Mouse (Mus musculus): ENCODE data around the gene Nfat5. TPM values are rescaled to one million over a fixed set of nuclear protein-coding genes. Genes with fewer than 3 reads are reported as not detected.

Gene Nfat5
- 14.9 and 15.6 TPM in 2 replicates for polyA plus RNA-seq (2014; fragmentation: Nextera tagmentation; extraction: Ambion mirVana)

- Histone ChIP-seq H3K4me1 (ENCODE audit: control insufficient read depth in 2 of 2, insufficient read depth in 2 of 2, low read length in 2 of 2) (peaks cover 0 to 15% of the 10 kb centered on the region in 2 experiments; a peak in 2 of 4 replicates), H3K4me2 (ENCODE audit: low read length) (peak within 1 kb of the TSS; percentile 67), H3K9ac (ENCODE audit: low read length) (peak within 1 kb of the TSS; percentile 99), H3K27me3 (ENCODE audit: control insufficient read depth, insufficient read depth, low read length) (no peaks in the 10 kb centered on the region), H3K9me3 (ENCODE audit: control insufficient read depth, low read length) (no peaks in the 10 kb centered on the region), H3K27ac (replicated peaks in 1 of 2; ENCODE audit: control insufficient read depth in 1 of 2, insufficient read depth in 1 of 2, low read depth in 2 of 2, low read length in 2 of 2) (peak within 1 kb of the TSS; percentile 96 to 97), H3K4me3 (ENCODE audit: control insufficient read depth in 1 of 2, insufficient read depth in 1 of 2, low read depth in 1 of 2, low read length in 2 of 2) (peak within 1 kb of the TSS; percentile 77 to 97), H3K36me3 (ENCODE audit: control insufficient read depth, insufficient read depth, low read length) (0 out of 2 replicates have a peak, but pooled peaks cover 3% of the 10 kb centered on the region)
- ATAC-seq (ENCODE audit: insufficient number of reproducible peaks, insufficient read depth, low FRiP score, low read depth) = peak; percentile 93
- WGBS = 0% methylated on average over 46 of the region's 49 CpGs
These were observed at the start of gene Nfat5 for GRCm38 (mm10) chr8:107292928-107293601. TSS of gene Nfat5 (plus strand) at chr8:107293470.

DNA sequence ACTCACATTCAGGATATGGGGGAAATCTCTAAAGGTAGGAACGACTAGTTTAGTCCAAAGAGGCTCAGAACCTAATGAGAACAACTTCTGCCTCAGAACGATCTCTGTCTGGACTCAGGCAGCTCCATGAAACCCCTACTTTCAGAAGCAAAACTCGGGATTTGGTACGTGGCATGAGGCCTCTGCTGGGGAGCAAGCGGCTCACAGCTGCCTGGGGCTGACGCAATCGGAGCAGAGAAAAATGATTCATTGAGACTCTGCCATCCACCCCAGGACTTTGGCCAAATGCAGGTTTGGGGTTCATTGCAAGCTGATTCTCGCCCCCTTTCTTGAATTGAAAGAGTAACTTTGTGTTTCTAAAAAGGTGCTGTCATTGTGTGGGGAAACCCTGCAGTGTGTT lies 49.1 kb upstream of the Nfat5 start:
- Histone ChIP-seq H3K27ac (replicated peaks in 1 of 2; ENCODE audit: control insufficient read depth in 1 of 2, insufficient read depth in 1 of 2, low read depth in 2 of 2, low read length in 2 of 2) (no peak overlapping the region), H3K4me3 (ENCODE audit: control insufficient read depth in 1 of 2, insufficient read depth in 1 of 2, low read depth in 1 of 2, low read length in 2 of 2) (no peak overlapping the region), H3K9ac (ENCODE audit: low read length) (no peak overlapping the region), H3K27me3 (ENCODE audit: control insufficient read depth, insufficient read depth, low read length) (no peaks in the 10 kb centered on the region), H3K36me3 (ENCODE audit: control insufficient read depth, insufficient read depth, low read length) (no peaks in the 10 kb centered on the region), H3K4me1 (ENCODE audit: control insufficient read depth in 2 of 2, insufficient read depth in 2 of 2, low read length in 2 of 2) (no peaks in the 10 kb centered on the region), H3K9me3 (ENCODE audit: control insufficient read depth, low read length) (no peaks in the 10 kb centered on the region), H3K4me2 (ENCODE audit: low read length) (no peak overlapping the region)
- 75% methylated on average over 8 of the region's 8 CpGs for WGBS
- ATAC-seq (ENCODE audit: insufficient number of reproducible peaks, insufficient read depth, low FRiP score, low read depth) = no peak

DNA sequence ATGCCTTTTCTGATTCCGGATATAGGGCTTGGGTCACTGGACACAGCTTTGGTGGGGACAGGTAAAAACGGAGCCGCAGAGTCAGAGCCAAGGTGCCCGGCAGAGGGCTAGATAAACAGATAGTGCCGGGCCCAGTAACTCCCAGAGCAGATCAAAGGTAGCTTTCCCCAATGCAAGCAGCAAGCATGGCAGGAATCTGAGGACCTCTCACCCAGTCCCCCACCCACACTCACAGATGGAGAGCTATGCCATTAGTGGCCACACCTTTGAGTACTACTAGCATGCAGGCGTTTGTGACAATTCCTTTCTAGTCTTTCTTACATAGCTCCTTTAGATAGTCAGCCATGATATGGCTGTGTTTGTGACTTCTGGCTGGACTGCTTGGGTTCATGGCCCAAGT lies 44.8 kb upstream of the Nfat5 start:
- Histone ChIP-seq H3K27ac (replicated peaks in 1 of 2; ENCODE audit: control insufficient read depth in 1 of 2, insufficient read depth in 1 of 2, low read depth in 2 of 2, low read length in 2 of 2) (no peak overlapping the region), H3K9me3 (ENCODE audit: control insufficient read depth, low read length) (no peaks in the 10 kb centered on the region), H3K4me1 (ENCODE audit: control insufficient read depth in 2 of 2, insufficient read depth in 2 of 2, low read length in 2 of 2) (peaks cover 12 to 13% of the 10 kb centered on the region in 2 experiments), H3K4me2 (ENCODE audit: low read length) (no peak overlapping the region), H3K9ac (ENCODE audit: low read length) (no peak overlapping the region), H3K27me3 (ENCODE audit: control insufficient read depth, insufficient read depth, low read length) (no peaks in the 10 kb centered on the region), H3K36me3 (ENCODE audit: control insufficient read depth, insufficient read depth, low read length) (no peaks in the 10 kb centered on the region), H3K4me3 (ENCODE audit: control insufficient read depth in 1 of 2, insufficient read depth in 1 of 2, low read depth in 1 of 2, low read length in 2 of 2) (no peak overlapping the region)
- 59% methylated on average over 6 of the region's 6 CpGs for WGBS
- ATAC-seq (ENCODE audit: insufficient number of reproducible peaks, insufficient read depth, low FRiP score, low read depth) = no peak

GRCm38 (mm10) chr8:107251481-107252104 lies 41.7 kb upstream of the Nfat5 start:
- WGBS = 76% methylated on average over 5 of the region's 5 CpGs
- no peaks in the 10 kb centered on the region for H3K36me3 ChIP-seq (ENCODE audit: control insufficient read depth, insufficient read depth, low read length)
- no peak overlapping the region for H3K4me2 ChIP-seq (ENCODE audit: low read length)
- H3K4me1 ChIP-seq (ENCODE audit: control insufficient read depth in 2 of 2, insufficient read depth in 2 of 2, low read length in 2 of 2) = peaks cover 21 to 26% of the 10 kb centered on the region in 2 experiments
- no peak overlapping the region; a peak in 1 of 4 replicates for H3K27ac ChIP-seq (replicated peaks in 1 of 2; ENCODE audit: control insufficient read depth in 1 of 2, insufficient read depth in 1 of 2, low read depth in 2 of 2, low read length in 2 of 2)
- ATAC-seq (ENCODE audit: insufficient number of reproducible peaks, insufficient read depth, low FRiP score, low read depth) = no peak
- no peak overlapping the region for H3K4me3 ChIP-seq (ENCODE audit: control insufficient read depth in 1 of 2, insufficient read depth in 1 of 2, low read depth in 1 of 2, low read length in 2 of 2)
- H3K9ac ChIP-seq (ENCODE audit: low read length) = no peak overlapping the region
- no peaks in the 10 kb centered on the region for H3K9me3 ChIP-seq (ENCODE audit: control insufficient read depth, low read length)
- H3K27me3 ChIP-seq (ENCODE audit: control insufficient read depth, insufficient read depth, low read length) = no peaks in the 10 kb centered on the region

GRCm38 (mm10) chr8:107253121-107253520 lies 40.1 kb upstream of the Nfat5 start:
- 56% methylated on average over 6 of the region's 6 CpGs for WGBS
- H3K9ac ChIP-seq (ENCODE audit: low read length) = no peak overlapping the region
- H3K4me1 ChIP-seq (ENCODE audit: control insufficient read depth in 2 of 2, insufficient read depth in 2 of 2, low read length in 2 of 2) = peaks cover 21 to 26% of the 10 kb centered on the region in 2 experiments
- no peak overlapping the region for H3K4me3 ChIP-seq (ENCODE audit: control insufficient read depth in 1 of 2, insufficient read depth in 1 of 2, low read depth in 1 of 2, low read length in 2 of 2)
- H3K27ac ChIP-seq (replicated peaks in 1 of 2; ENCODE audit: control insufficient read depth in 1 of 2, insufficient read depth in 1 of 2, low read depth in 2 of 2, low read length in 2 of 2) = no peak overlapping the region
- no peaks in the 10 kb centered on the region for H3K36me3 ChIP-seq (ENCODE audit: control insufficient read depth, insufficient read depth, low read length)
- no peak overlapping the region for H3K4me2 ChIP-seq (ENCODE audit: low read length)
- no peaks in the 10 kb centered on the region for H3K9me3 ChIP-seq (ENCODE audit: control insufficient read depth, low read length)
- no peak for ATAC-seq (ENCODE audit: insufficient number of reproducible peaks, insufficient read depth, low FRiP score, low read depth)
- H3K27me3 ChIP-seq (ENCODE audit: control insufficient read depth, insufficient read depth, low read length) = no peaks in the 10 kb centered on the region

DNA sequence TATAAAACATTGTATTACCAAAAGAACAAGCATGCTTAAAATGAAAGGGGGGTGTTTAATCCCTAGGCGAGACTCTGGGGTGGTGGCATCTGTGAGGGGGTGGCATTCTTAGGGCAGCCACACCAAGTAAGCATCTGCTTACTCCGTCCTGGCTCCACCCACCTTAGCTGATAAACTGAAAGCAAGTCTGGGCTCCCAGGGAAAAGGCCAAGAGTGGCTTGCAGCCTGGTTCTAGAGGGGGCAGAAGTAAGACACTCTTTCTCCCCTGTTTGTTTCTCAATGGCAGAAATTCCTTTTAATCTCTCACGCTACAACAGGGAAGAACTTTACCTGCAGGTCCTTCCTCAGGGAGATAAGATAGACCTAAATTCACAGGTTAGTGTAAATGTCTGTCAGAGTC lies 38.9 kb upstream of the Nfat5 start:
- Histone ChIP-seq H3K27me3 (ENCODE audit: control insufficient read depth, insufficient read depth, low read length) (no peaks in the 10 kb centered on the region), H3K4me2 (ENCODE audit: low read length) (no peak overlapping the region; the same call in 1 of the 2 replicates), H3K9ac (ENCODE audit: low read length) (peak overlapping the region; percentile 27), H3K27ac (replicated peaks in 1 of 2; ENCODE audit: control insufficient read depth in 1 of 2, insufficient read depth in 1 of 2, low read depth in 2 of 2, low read length in 2 of 2) (peak overlapping the region; percentile 47 to 60; a peak in 3 of 4 replicates), H3K4me3 (ENCODE audit: control insufficient read depth in 1 of 2, insufficient read depth in 1 of 2, low read depth in 1 of 2, low read length in 2 of 2) (no peak overlapping the region), H3K4me1 (ENCODE audit: control insufficient read depth in 2 of 2, insufficient read depth in 2 of 2, low read length in 2 of 2) (peaks cover 21 to 26% of the 10 kb centered on the region in 2 experiments), H3K36me3 (ENCODE audit: control insufficient read depth, insufficient read depth, low read length) (no peaks in the 10 kb centered on the region), H3K9me3 (ENCODE audit: control insufficient read depth, low read length) (no peaks in the 10 kb centered on the region)
- WGBS = 31% methylated on average over 3 of the region's 3 CpGs
- no peak for ATAC-seq (ENCODE audit: insufficient number of reproducible peaks, insufficient read depth, low FRiP score, low read depth)

DNA sequence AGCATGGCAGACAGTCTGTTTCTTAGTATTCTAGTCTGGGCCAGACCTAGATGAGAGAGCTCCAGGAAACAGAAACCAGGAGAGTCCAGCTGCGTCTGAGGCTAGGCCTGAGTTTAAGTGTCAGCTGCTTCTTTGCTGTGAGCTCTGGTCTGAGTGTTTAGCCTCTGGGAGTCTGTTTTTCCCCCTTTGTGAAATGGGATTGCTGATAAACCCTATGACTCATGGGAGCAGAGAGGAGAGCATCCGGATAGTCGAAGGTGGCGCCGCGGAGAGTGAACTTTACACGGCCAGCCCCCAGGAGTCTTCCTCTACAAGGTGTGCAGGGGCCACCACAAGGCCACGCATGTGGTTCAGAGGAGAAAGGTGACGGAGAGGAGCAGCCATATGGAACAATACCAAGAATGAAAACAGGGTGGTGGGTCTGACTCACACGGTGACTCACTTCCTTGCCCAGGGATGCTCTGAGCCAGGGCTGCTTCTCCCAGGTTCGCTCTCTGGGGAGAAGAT lies 38.3 kb upstream of the Nfat5 start:
- peak overlapping the region; percentile 47 to 60; a peak in 3 of 4 replicates for H3K27ac ChIP-seq (replicated peaks in 1 of 2; ENCODE audit: control insufficient read depth in 1 of 2, insufficient read depth in 1 of 2, low read depth in 2 of 2, low read length in 2 of 2)
- H3K9ac ChIP-seq (ENCODE audit: low read length) = peak overlapping the region; percentile 27
- ATAC-seq (ENCODE audit: insufficient number of reproducible peaks, insufficient read depth, low FRiP score, low read depth) = no peak
- peaks cover 21 to 26% of the 10 kb centered on the region in 2 experiments for H3K4me1 ChIP-seq (ENCODE audit: control insufficient read depth in 2 of 2, insufficient read depth in 2 of 2, low read length in 2 of 2)
- no peaks in the 10 kb centered on the region for H3K9me3 ChIP-seq (ENCODE audit: control insufficient read depth, low read length)
- H3K36me3 ChIP-seq (ENCODE audit: control insufficient read depth, insufficient read depth, low read length) = no peaks in the 10 kb centered on the region
- H3K4me2 ChIP-seq (ENCODE audit: low read length) = no peak overlapping the region; the same call in 1 of the 2 replicates
- no peak overlapping the region for H3K4me3 ChIP-seq (ENCODE audit: control insufficient read depth in 1 of 2, insufficient read depth in 1 of 2, low read depth in 1 of 2, low read length in 2 of 2)
- 37% methylated on average over 11 of the region's 11 CpGs for WGBS
- no peaks in the 10 kb centered on the region for H3K27me3 ChIP-seq (ENCODE audit: control insufficient read depth, insufficient read depth, low read length)

All from heart, embryonic 14.5 days (tissue).